11 mouse cellular contexts compared by ENCODE assay signal in the genomic region with DNA sequence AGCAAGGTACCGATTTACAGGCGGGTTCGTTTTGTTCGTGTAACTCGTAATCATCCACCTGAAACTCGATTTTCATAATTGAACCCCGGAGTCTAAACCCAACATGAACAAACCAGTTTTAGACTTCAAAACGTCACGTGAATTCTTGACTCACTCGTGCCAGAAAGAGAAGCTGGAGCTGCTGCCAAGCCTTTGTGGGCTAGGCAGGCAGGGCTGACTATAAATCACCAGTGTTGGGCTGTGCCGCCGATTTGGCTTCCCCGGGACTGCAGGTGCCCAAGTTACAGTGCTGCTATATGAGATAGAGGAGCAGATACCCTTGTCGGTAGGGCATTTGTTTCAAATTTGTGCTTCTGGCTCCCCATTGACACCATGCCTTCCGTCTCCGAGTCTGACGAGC. TPM values are rescaled to one million over a fixed set of nuclear protein-coding genes. Genes with fewer than 3 reads are reported as not detected.
DNase-seq lines count a peak whose midpoint lies in the region; ATAC-seq and TF ChIP-seq lines count a peak whose summit lies in the region.
"Had no signal": no experiment of that assay in that cellular context is flagged by ENCODE, and none has a peak within 500 bp of the region (broad histone marks: within the 10 kb centered on the region; RNA-seq: fewer than 3 reads in every experiment).

TSS of gene Aox4 (plus strand) at position 195 of the 400 bp plus-strand sequence.

- no peak for TF ChIP-seq POLR2A in brain, embryonic 14.5 days (IDR thresholded peaks at IDR 0.05; ENCODE audit: borderline replicate concordance, extremely low read depth, insufficient read depth, insufficient read length, poor library complexity, severe bottlenecking)

- TF ChIP-seq CTCF in brain, embryonic 14.5 days (IDR thresholded peaks at IDR 0.05; ENCODE audit: borderline replicate concordance, extremely low read depth, insufficient read depth, insufficient read length), result no peak
- no peak for TF ChIP-seq CTCF in intestine, postnatal 0 days (IDR thresholded peaks at IDR 0.05; ENCODE audit: low read depth)

- no peak within 1 kb of the TSS; the same call in 1 of the 2 replicates for H3K9ac ChIP-seq in forebrain, embryonic 16.5 days (replicated peaks; ENCODE audit: low read depth, low read length)
- no peak within 1 kb of the TSS for H3K9ac ChIP-seq in forebrain, embryonic 12.5 days
- H3K9ac ChIP-seq in intestine, postnatal 0 days (ENCODE audit: low read depth, low read length), result no peak within 1 kb of the TSS
- H3K9ac ChIP-seq in midbrain, embryonic 15.5 days, result no peak within 1 kb of the TSS
- H3K9ac ChIP-seq: hindbrain, embryonic 12.5 days had no signal

- H3K4me2 ChIP-seq in forebrain, embryonic 16.5 days (ENCODE audit: low read length), result peak within 1 kb of the TSS; percentile 25
- no peak within 1 kb of the TSS for H3K4me2 ChIP-seq in forebrain, embryonic 12.5 days
- no peak within 1 kb of the TSS for H3K4me2 ChIP-seq in intestine, postnatal 0 days (replicated peaks; ENCODE audit: low read depth)
- no peak within 1 kb of the TSS for H3K4me2 ChIP-seq in midbrain, embryonic 15.5 days
- H3K4me2 ChIP-seq: hindbrain, embryonic 12.5 days had no signal

- DNase-seq in brain, embryonic 14.5 days (ENCODE audit: low read depth), result peak; percentile 64
- peak; percentile 25 for DNase-seq in layer of hippocampus, adult 9-10 months (ENCODE audit: low spot score)
- peak; percentile 45 for DNase-seq in ovary, postnatal 36 days (ENCODE audit: low spot score)
- no peak for DNase-seq in heart, postnatal 36 days
- DNase-seq: cerebellum, adult 11-12 months had no signal

- H3K4me3 ChIP-seq in forebrain, embryonic 16.5 days (replicated peaks; ENCODE audit: low read length), result peak within 1 kb of the TSS; percentile 15
- H3K4me3 ChIP-seq in forebrain, embryonic 12.5 days (replicated peaks), result no peak within 1 kb of the TSS
- no peak within 1 kb of the TSS for H3K4me3 ChIP-seq in intestine, postnatal 0 days (ENCODE audit: low read depth, low read length)
- no peak within 1 kb of the TSS for H3K4me3 ChIP-seq in midbrain, embryonic 15.5 days
- H3K4me3 ChIP-seq: hindbrain, embryonic 12.5 days had no signal

- H3K4me1 ChIP-seq in forebrain, embryonic 16.5 days (replicated peaks; ENCODE audit: control insufficient read depth, insufficient read depth, low read length), result peaks cover 9% of the 10 kb centered on the region
- H3K4me1 ChIP-seq in forebrain, embryonic 12.5 days, result no peaks in the 10 kb centered on the region
- no peaks in the 10 kb centered on the region for H3K4me1 ChIP-seq in intestine, postnatal 0 days (replicated peaks; ENCODE audit: control insufficient read depth, insufficient read depth, low read length)
- no peaks in the 10 kb centered on the region for H3K4me1 ChIP-seq in midbrain, embryonic 15.5 days
- H3K4me1 ChIP-seq: hindbrain, embryonic 12.5 days had no signal

- no peaks in the 10 kb centered on the region for H3K36me3 ChIP-seq in forebrain, embryonic 16.5 days (ENCODE audit: control insufficient read depth, insufficient read depth)
- H3K36me3 ChIP-seq in forebrain, embryonic 12.5 days (replicated peaks), result no peaks in the 10 kb centered on the region
- no peaks in the 10 kb centered on the region for H3K36me3 ChIP-seq in intestine, postnatal 0 days (ENCODE audit: control insufficient read depth, insufficient read depth)
- no peaks in the 10 kb centered on the region for H3K36me3 ChIP-seq in midbrain, embryonic 15.5 days (replicated peaks)
- H3K36me3 ChIP-seq: hindbrain, embryonic 12.5 days had no signal

- intact Hi-C loops in heart, postnatal 36 days (cut with DNase I), result no loop called here

- no peaks in the 10 kb centered on the region for H3K9me3 ChIP-seq in forebrain, embryonic 16.5 days (ENCODE audit: control insufficient read depth, low read length)
- no peaks in the 10 kb centered on the region for H3K9me3 ChIP-seq in forebrain, embryonic 12.5 days
- no peaks in the 10 kb centered on the region for H3K9me3 ChIP-seq in intestine, postnatal 0 days (ENCODE audit: control insufficient read depth)
- H3K9me3 ChIP-seq in midbrain, embryonic 15.5 days, result no peaks in the 10 kb centered on the region
- H3K9me3 ChIP-seq: hindbrain, embryonic 12.5 days had no signal

- 61% methylated on average over 17 of the region's 17 CpGs for WGBS in forebrain, embryonic 16.5 days
- WGBS in forebrain, embryonic 12.5 days, result 86% methylated on average over 17 of the region's 17 CpGs
- WGBS in intestine, postnatal 0 days, result 80% methylated on average over 17 of the region's 17 CpGs
- 88% methylated on average over 17 of the region's 17 CpGs for WGBS in midbrain, embryonic 15.5 days

- H3K27me3 ChIP-seq in forebrain, embryonic 16.5 days (replicated peaks; ENCODE audit: control insufficient read depth, insufficient read depth, low read length), result no peaks in the 10 kb centered on the region
- no peaks in the 10 kb centered on the region for H3K27me3 ChIP-seq in forebrain, embryonic 12.5 days
- H3K27me3 ChIP-seq in intestine, postnatal 0 days (replicated peaks; ENCODE audit: control insufficient read depth, insufficient read depth, low read length), result no peaks in the 10 kb centered on the region
- H3K27me3 ChIP-seq in midbrain, embryonic 15.5 days (replicated peaks), result no peaks in the 10 kb centered on the region
- H3K27me3 ChIP-seq: hindbrain, embryonic 12.5 days had no signal

- ATAC-seq in forebrain, embryonic 16.5 days, result peak; percentile 67
- ATAC-seq in forebrain, embryonic 12.5 days (ENCODE audit: low FRiP score), result no peak
- ATAC-seq in intestine, postnatal 0 days, result no peak
- ATAC-seq in midbrain, embryonic 15.5 days (replicated peaks), result no peak
- ATAC-seq: CD4-positive, CD25-positive, alpha-beta regulatory T cell, adult 4 months had no signal

- H3K27ac ChIP-seq in forebrain, embryonic 16.5 days (ENCODE audit: low read length), result peak within 1 kb of the TSS; percentile 29
- H3K27ac ChIP-seq in forebrain, embryonic 12.5 days, result no peak within 1 kb of the TSS
- H3K27ac ChIP-seq in intestine, postnatal 0 days (ENCODE audit: low read depth, low read length), result no peak within 1 kb of the TSS
- no peak within 1 kb of the TSS for H3K27ac ChIP-seq in midbrain, embryonic 15.5 days
- H3K27ac ChIP-seq: hindbrain, embryonic 12.5 days had no signal

RNA-seq across cellular contexts. Expression of gene Aox4, which starts in this region (rescaled TPM):
- polyA plus RNA-seq in forebrain, embryonic 16.5 days (2015; fragmentation: Nextera tagmentation; extraction: Ambion mirVana), result 2.1 TPM in 2 replicates
- polyA plus RNA-seq in forebrain, embryonic 12.5 days (2016; fragmentation: Nextera tagmentation; extraction: Ambion mirVana), result not detected in 2 replicates
- polyA plus RNA-seq in brain, embryonic 14.5 days (2012; rRNA removed), result 0.22 and 0.40 TPM in 2 replicates
- polyA plus RNA-seq in intestine, postnatal 0 days (2015; fragmentation: Nextera tagmentation; extraction: Ambion mirVana), result not detected in 2 replicates
- total RNA-seq in heart, postnatal 36 days (2021), result not detected
- polyA plus RNA-seq in midbrain, embryonic 15.5 days (2015; fragmentation: Nextera tagmentation; extraction: Ambion mirVana), result 0.34 and 0.43 TPM in 2 replicates

Comparison
In these comparisons a context has a peak if more than half of its experiments do, and no peak if none do; other contexts are left out.
1. Peak in DNase-seq in brain, embryonic 14.5 days; RNA of the gene not detected or under 1 TPM.
2. DNase-seq: peak in layer of hippocampus, adult 9-10 months (single experiment) and ovary, postnatal 36 days (single experiment); none in heart, postnatal 36 days (0 of 2).